Mouse (Mus musculus): ENCODE results near the gene Polr1b. TPM values are rescaled to one million over a fixed set of nuclear protein-coding genes. Genes with fewer than 3 reads are reported as not detected.

Gene Polr1b
- total RNA-seq (2022) = 10 to 100 TPM; 19.7 to 22.1 (median 21.2) TPM

GRCm38 (mm10) chr2:129100784-129101310 is at the start of gene Polr1b:
TSS of gene Polr1b (plus strand) at chr2:129100995.
- DNase-seq (ENCODE audit: low spot score in 2 of 2) = peak; percentile 92 to 94

GRCm38 (mm10) chr2:129052451-129052983 is 48.3 kb upstream of the Polr1b start:
- no peak for DNase-seq (ENCODE audit: low spot score in 2 of 2)

- no peak for DNase-seq (ENCODE audit: low spot score in 2 of 2)
These were observed 45.1 kb upstream of the Polr1b start for GRCm38 (mm10) chr2:129055741-129056140.

- DNase-seq (ENCODE audit: low spot score in 2 of 2) = no peak
These were observed 44.2 kb upstream of the Polr1b start for GRCm38 (mm10) chr2:129056597-129056996.

GRCm38 (mm10) chr2:129057256-129057655 is 43.5 kb upstream of the Polr1b start:
- no peak for DNase-seq (ENCODE audit: low spot score in 2 of 2)

GRCm38 (mm10) chr2:129057920-129058361 is 42.9 kb upstream of the Polr1b start:
- no peak for DNase-seq (ENCODE audit: low spot score in 2 of 2)

DNA sequence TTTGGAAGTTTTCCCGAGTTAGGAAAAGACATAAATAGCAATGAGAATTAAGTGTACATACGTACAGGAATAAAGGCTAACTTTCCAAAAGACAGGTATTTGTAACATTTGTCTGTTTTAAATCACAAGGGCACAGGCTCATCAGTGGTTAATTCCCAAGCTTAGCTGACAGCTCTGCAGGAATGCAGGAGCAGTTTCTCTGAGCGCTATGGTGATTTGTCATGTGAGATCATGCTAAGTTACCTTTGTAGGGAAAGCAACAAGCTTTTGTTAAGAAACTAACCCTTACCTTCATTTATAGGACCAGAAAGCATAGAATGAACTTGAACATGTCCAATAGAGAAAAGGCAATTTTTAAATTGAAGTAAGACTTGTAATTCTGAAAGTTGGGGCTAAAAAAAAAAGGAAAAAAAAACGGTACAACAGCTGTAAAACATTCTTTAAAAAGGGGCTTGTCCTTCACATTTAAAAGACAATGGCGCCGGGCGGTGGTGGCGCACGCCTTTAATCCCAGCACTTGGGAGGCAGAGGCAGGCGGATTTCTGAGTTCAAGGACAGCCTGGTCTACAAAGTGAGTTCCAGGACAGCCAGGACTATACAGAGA is 39.2 kb upstream of the Polr1b start:
- DNase-seq (ENCODE audit: low spot score in 2 of 2) = no peak

DNA sequence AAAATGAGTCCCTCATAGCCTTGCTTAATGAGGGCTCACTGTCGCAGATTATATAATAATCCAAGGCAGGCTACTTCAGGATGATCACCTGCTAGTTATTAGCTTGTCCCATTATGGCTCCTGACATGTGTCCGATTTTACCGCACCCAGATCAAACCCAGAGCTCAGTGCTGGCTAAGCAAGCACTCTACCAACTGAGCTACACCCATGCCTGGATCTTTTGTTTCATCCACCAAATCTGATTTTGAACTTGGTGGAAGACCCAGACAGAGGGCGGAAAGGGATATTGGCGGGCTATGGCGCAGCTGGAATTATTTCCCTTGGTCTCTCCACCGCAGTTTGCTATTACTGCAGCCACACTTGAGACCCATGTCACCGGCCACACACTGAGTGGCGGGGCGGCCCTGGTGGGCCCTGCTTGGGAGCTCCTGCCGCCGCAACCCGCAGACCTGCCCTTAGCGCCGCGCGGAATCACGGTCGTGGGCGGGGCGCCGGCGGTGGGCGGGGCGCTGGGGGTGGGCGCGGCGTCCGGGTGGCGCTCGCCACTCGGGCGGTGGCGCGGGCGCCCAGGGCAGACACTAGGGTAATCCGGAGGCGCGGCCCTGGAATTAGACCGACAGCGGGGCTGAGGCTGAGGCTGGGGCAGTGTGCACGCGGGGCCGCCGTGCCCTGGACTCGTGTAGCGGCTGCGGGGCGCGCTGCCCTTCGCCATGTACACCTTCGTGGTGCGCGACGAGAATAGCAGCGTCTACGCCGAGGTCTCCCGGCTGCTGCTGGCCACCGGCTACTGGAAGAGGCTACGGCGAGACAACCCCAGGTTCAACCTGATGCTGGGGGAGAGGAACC is 35.1 kb upstream of the Polr1b start, which contains the start of gene Ttl:
Gene Ttl (plus strand): TSS at position 506 of the 846 bp plus-strand sequence.
- peak; percentile 39 to 59 for DNase-seq (ENCODE audit: low spot score in 2 of 2)

- peak in 1 of 2 experiments; percentile 26 for DNase-seq (ENCODE audit: low spot score in 2 of 2)
These were observed 34.5 kb upstream of the Polr1b start for GRCm38 (mm10) chr2:129066326-129066725.

DNA sequence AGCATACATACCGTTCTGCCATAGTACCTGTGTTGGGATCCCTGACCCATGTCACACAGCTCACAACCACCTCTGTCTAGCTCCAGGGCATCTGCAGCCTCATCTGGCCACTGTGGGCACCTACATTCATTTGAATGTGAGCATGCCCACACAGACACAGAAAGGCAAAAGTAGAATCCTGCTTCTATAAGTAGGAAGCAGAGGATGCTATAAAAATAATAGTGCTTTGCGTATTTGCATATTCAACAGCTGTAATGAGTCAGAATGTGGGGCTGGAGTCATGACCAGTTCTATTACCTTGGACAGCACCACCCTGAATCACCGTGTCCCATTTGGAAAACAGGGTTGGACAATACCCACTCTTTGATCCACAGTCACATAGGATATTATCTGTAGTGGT is 30.5 kb upstream of the Polr1b start:
- DNase-seq (ENCODE audit: low spot score in 2 of 2) = no peak

- no peak for DNase-seq (ENCODE audit: low spot score in 2 of 2)
These were observed 22.5 kb upstream of the Polr1b start for GRCm38 (mm10) chr2:129078313-129078712.

GRCm38 (mm10) chr2:129079194-129079593 is 21.6 kb upstream of the Polr1b start:
- DNase-seq (ENCODE audit: low spot score in 2 of 2) = no peak

DNA sequence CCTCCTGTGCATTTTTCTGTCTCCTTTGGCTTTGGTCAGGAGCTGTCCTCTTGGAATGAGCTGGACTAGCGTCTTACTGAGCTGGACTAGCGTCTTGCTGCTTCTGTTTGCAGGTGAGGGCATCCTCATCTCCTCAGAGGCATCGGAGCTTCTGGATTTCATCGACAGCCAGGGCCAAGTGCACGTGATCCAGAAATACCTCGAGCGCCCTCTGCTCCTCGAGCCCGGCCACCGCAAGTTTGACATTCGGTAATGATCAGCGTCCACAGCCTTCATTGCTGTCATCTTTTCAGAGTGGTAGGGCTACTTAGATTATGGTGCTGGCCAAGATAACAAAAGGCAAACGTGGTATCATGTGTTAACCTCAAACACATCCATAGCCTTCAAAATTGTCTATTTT is 19.7 kb upstream of the Polr1b start:
- no peak for DNase-seq (ENCODE audit: low spot score in 2 of 2)

DNA sequence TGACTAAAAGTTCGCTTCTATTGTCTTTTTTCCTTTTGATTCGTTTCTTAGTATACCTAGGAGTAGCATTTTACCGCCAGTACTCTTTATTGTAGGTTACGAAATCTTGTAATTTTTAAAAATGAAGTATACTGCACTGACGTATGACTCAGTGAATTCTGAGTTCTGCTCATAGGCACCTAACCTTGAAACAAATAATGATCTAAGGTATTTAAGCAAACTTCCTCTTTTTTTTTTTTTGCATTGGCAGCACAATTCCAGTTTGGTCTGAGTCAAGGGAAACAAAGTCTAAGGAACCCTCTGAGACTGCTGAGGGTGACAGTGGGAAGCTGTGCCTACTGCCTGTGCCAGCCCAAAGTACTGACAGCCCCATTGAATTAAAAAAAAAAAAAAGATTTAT is 17.3 kb upstream of the Polr1b start:
- no peak for DNase-seq (ENCODE audit: low spot score in 2 of 2)

DNA sequence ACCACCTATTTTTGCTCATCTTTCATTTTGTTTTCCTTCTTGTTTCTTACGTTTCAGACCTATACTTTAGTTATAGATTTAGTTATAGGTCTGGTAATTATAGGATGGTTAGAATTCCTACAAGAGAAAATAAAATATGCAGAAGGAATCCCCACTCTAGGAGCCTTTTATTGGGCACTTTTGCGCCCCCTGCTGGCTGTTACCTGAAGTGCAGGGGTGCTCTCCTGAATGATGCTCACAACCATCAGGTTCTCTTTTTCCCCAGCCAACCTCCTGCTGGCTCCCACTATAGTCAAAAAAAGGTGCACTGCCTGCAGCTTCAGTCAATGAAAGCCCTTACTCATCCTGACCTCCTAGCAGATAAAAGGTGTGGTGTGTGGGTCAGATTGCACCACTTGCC is 15.8 kb upstream of the Polr1b start:
- no peak for DNase-seq (ENCODE audit: low spot score in 2 of 2)

- no peak for DNase-seq (ENCODE audit: low spot score in 2 of 2)
These were observed 13.3 kb upstream of the Polr1b start for GRCm38 (mm10) chr2:129087520-129087919.

- DNase-seq (ENCODE audit: low spot score in 2 of 2) = no peak
These were observed 10.4 kb upstream of the Polr1b start for GRCm38 (mm10) chr2:129090370-129090769.

- no peak for DNase-seq (ENCODE audit: low spot score in 2 of 2)
These were observed 8.0 kb upstream of the Polr1b start for GRCm38 (mm10) chr2:129092810-129093209.

GRCm38 (mm10) chr2:129093926-129094724 is 6.7 kb upstream of the Polr1b start:
- peak in 1 of 2 experiments; percentile 33 for DNase-seq (ENCODE audit: low spot score in 2 of 2)

DNA sequence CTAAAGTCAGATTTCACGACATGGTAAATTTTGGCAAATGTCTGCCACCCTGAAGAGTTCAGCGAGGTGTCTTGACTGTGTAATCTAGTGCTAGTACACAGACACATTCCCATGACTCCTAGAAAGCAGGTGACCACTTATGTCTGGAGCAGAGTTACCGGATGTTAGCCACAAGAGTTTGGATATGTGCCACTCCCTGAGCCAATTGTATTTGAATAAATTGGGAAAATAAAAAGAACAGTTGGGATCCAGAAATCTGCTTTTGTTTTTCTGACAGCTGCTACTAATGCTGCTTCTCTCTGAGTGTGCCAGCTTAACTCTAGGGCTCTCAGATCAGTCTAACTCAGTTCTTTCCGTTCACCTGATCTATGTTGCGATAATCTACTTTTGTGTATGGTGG is 12.1 kb downstream of the Polr1b start:
- DNase-seq (ENCODE audit: low spot score in 2 of 2) = no peak

DNA sequence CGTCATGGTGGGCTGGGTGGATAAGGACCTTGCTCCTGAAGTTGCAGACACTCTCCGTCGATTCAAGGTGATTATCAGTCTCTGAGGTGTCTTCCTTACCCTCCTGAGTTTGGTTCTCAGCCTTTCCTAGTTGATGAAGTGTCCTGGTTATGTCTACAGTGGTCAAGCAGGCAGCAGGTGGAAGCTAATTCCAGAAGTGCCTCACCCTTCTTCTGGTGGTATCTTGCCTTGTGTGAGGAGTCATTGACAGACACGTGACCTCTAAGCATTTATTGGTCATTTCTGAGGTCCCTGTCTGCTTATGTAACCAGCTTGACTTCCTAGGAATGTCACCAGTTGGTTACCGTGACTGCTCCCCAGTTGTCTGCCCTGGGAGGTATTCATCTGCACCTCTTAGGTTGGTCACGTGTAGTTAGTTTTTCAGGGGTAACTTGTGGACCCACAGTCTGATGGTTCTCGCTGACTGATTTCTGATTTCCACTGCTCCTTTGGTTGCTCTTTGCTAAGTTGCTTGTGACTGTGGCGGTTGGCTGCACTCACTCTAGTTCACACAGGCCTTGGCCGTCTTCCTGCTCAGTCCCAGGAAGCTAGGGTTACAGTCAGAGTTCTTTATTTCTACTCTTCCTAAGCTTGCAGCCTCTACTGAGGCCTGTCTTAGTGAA is 15.0 kb downstream of the Polr1b start:
- DNase-seq (ENCODE audit: low spot score in 2 of 2) = no peak

Data from layer of hippocampus, adult 8-10 months (tissue).